Mouse (Mus musculus) limb, embryonic 14.5 days (tissue): ENCODE data around the gene Cyp11a1. TPM values are rescaled to one million over a fixed set of nuclear protein-coding genes. Genes with fewer than 3 reads are reported as not detected.

Experiments used
- ATAC-seq: fragments of 200-750 bp; cut with Nextera tagmentation; 2 replicates; pipeline ENCODE4 v1.8.0; 2017; ENCODE audit warnings: low read depth, moderate number of reproducible peaks, moderate TSS enrichment; ENCODE audit not compliant: low FRiP score
- DNase-seq: peaks from one replicate; pipeline ENCODE4 v3.0.0-alpha.2; 2015; ENCODE audit warnings: low spot score
- H3K27ac ChIP-seq: fragments of 300-500 bp; sonication (generic); replicated peaks from 2 replicates; pipeline ENCODE4 v1.5.1; 2014; ENCODE audit warnings: low read depth, mild to moderate bottlenecking, low read length, moderate library complexity, mixed read lengths
- H3K27me3 ChIP-seq: fragments of 300-500 bp; sonication (generic); 2 replicates; pipeline ENCODE4 v1.6.1; 2014; ENCODE audit warnings: low read length, mixed read lengths; ENCODE audit not compliant: control insufficient read depth, insufficient read depth
- H3K36me3 ChIP-seq: fragments of 300-500 bp; sonication (generic); 2 replicates; pipeline ENCODE4 v1.6.1; 2014; ENCODE audit warnings: mild to moderate bottlenecking, low read length, moderate library complexity, mixed read lengths; ENCODE audit not compliant: control insufficient read depth, insufficient read depth
- H3K4me1 ChIP-seq: fragments of 300-500 bp; sonication (generic); 2 replicates; pipeline ENCODE4 v1.6.1; 2014; ENCODE audit warnings: antibody characterized with exemption, low read length, mixed read lengths; ENCODE audit not compliant: control insufficient read depth, insufficient read depth
- H3K4me2 ChIP-seq: fragments of 300-500 bp; sonication (generic); replicated peaks from 2 replicates; pipeline ENCODE4 v1.6.1; 2014; ENCODE audit warnings: low read depth, mild to moderate bottlenecking, low read length, moderate library complexity; ENCODE audit not compliant: severe bottlenecking
- H3K4me3 ChIP-seq: fragments of 300-500 bp; sonication (generic); replicated peaks from 2 replicates; pipeline ENCODE4 v1.5.1; 2014; ENCODE audit warnings: low read length
- H3K9ac ChIP-seq: fragments of 300-500 bp; sonication (generic); 2 replicates; pipeline ENCODE4 v1.6.1; 2014; ENCODE audit warnings: mild to moderate bottlenecking, low read depth, low read length, moderate library complexity; ENCODE audit not compliant: severe bottlenecking
- H3K9me3 ChIP-seq: fragments of 300-500 bp; sonication (generic); 2 replicates; pipeline ENCODE4 v1.6.1; 2016; ENCODE audit warnings: low read length; ENCODE audit not compliant: control insufficient read depth
- POLR2A ChIP-seq: fragments of 200-500 bp; IDR thresholded peaks from 2 replicates; pipeline ENCODE4 v1.8.0; 2012; ENCODE audit warnings: inconsistent platforms, mild to moderate bottlenecking, moderate library complexity, borderline replicate concordance; ENCODE audit not compliant: insufficient read depth, insufficient read length; ENCODE audit errors: extremely low read depth
- WGBS: fragments of 180-500 bp; shearing (Covaris S2); extraction: QIAGEN DNeasy Blood & Tissue Kit; methylation state at CpG from one replicate; pipeline ENCODE4 v1.1.7; 2014; 5-methylcytosine and 5-hydroxymethylcytosine counted together
- polyA plus RNA-seq, 2 experiments: library from polyadenylated mRNA; depleted of rRNA in 1 of 2; stranded (reverse) in 1 of 2; unstranded in 1 of 2; fragments of >200 nt; fragmentation: Nextera tagmentation in 1 of 2; extraction: Ambion mirVana in 1 of 2; gene quantifications; 2 replicates each; pipeline versions ENCODE4 v1.2.1 to v1.2.3; 2012 to 2014

Cyp11a1 gene
- polyA plus RNA-seq, 2 experiments = 3.3 to 5.7 TPM

DNA sequence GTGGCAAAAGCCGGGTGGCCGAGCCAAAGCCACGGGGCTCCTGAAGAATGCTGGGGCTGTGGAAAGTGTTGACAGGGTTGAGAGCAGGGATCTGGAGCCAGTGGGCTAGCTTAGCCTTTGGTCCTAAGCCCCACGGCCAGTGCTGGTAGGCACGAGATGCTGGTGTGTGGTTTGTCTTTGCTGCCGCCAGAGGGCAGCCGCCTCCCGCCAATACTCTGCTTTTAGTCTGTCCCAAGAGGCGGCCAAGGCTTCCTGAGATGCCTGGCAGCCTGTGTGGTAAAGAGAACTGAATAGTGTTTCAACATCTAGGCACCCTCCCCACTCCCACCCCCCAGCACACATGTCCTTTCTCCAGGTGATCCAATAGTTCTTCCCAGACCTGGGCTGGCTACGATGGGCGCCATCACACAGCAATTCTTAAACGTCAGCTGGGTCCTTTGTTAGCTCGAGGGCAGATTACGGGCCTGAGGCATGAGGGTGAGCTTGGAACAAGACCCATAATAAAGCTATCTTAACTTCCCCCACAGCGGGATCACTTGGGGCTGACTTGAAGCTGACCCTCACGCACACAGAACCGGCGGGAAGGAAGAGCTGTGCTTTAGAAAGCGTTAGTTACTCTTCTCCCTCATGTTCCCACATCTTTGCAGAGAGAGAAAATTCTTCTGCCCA is 32.4 kb downstream of the Cyp11a1 start:
- Histone ChIP-seq H3K9ac (no peak overlapping the region), H3K4me2 (no peak overlapping the region), H3K4me1 (peaks cover 23% of the 10 kb centered on the region), H3K27ac (no peak overlapping the region), H3K27me3 (0 out of 2 replicates have a peak, but pooled peaks cover 11% of the 10 kb centered on the region), H3K36me3 (no peaks in the 10 kb centered on the region), H3K4me3 (no peak overlapping the region), H3K9me3 (no peaks in the 10 kb centered on the region)
- 25% methylated on average over 19 of the region's 19 CpGs for WGBS
- ATAC-seq (peak; percentile 46), DNase-seq (peak; percentile 83)
- TF ChIP-seq POLR2A = no peak

DNA sequence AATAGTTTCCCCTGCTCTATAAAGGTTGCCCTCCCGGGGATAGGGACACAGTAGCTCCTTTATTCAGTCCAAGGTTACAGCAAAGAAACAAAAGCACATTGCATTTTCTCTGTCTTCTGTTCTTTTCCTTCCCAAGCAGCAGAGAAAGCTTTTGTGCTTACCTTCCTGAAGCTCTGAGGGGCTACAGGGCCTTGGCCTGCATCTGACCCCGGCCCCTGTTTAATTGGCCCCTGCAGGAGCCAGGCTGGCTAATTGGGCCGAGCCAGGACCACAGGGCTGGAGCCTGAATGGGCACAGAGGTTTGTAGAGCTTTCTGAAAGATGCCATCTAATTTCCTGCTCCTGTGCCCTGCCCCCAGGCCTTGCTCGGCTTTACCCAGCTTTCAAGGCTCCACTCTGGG is 34.8 kb downstream of the Cyp11a1 start:
- WGBS = 31% methylated on average over 4 of the region's 4 CpGs
- H3K4me2 ChIP-seq = no peak overlapping the region
- H3K4me3 ChIP-seq = no peak overlapping the region
- no peak for ATAC-seq
- no peak overlapping the region; the same call in 1 of the 2 replicates for H3K9ac ChIP-seq
- H3K27ac ChIP-seq = peak overlapping the region; percentile 44
- H3K27me3 ChIP-seq = 0 out of 2 replicates have a peak, but pooled peaks cover 11% of the 10 kb centered on the region
- no peaks in the 10 kb centered on the region for H3K9me3 ChIP-seq
- H3K4me1 ChIP-seq = peaks cover 33% of the 10 kb centered on the region
- TF ChIP-seq POLR2A = no peak
- no peak for DNase-seq
- H3K36me3 ChIP-seq = no peaks in the 10 kb centered on the region

DNA sequence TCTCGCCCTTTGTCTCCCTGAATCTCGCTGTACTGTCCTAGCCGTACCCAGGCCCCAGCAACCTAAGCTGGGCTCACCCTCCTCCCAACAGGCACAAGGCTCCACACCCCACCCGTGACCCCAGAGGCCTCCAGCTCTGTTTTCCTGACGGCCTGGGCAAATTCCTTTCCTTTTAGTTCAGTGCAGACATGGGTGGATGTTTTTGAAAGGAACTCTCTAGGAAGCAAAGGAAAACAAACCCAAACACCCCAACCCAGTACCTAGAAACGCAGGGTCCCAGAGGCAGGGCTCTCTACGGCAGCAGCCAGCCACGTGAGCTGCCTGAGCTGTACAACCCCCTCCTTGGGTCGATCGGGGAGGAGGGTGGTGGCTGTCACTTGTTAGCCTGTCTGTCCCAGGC is 36.2 kb downstream of the Cyp11a1 start:
- ATAC-seq (0 out of 2 replicates have a peak, but pooled peaks have one; percentile 10), DNase-seq (no peak)
- peaks cover 33% of the 10 kb centered on the region for H3K4me1 ChIP-seq
- no peak overlapping the region for H3K4me2 ChIP-seq
- H3K27me3 ChIP-seq = 0 out of 2 replicates have a peak, but pooled peaks cover 6% of the 10 kb centered on the region
- H3K27ac ChIP-seq = no peak overlapping the region
- H3K36me3 ChIP-seq = no peaks in the 10 kb centered on the region
- no peaks in the 10 kb centered on the region for H3K9me3 ChIP-seq
- WGBS = 36% methylated on average over 10 of the region's 10 CpGs
- H3K4me3 ChIP-seq = no peak overlapping the region
- no peak overlapping the region for H3K9ac ChIP-seq
- TF ChIP-seq POLR2A = no peak

DNA sequence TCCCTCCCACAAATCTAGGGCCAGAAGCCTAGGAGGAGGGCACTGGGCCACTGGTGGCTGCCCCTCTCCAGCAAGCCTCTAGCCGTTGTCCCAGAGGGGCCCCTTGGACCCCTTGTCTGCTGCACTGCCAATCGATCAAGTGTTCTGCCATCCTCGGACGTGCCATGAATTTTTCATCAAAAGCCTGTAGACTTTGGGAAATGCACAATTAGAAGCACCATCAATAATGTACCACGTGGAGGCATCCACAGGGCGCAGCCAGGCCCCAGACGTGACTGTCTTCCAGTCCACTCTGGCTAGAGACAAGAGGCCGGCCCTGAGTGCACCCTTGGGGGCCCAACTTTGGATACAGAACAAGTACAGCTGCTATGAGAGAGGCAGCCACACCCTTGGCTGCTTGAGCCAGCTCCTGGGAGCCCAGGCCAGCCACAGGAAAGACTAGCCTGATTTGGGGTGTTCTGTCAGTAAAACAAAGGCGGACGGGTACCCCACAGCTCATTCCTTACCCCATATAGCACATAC is 37.3 kb downstream of the Cyp11a1 start:
- no peak for DNase-seq
- Histone ChIP-seq H3K27ac (no peak overlapping the region), H3K4me1 (peaks cover 33% of the 10 kb centered on the region)

DNA sequence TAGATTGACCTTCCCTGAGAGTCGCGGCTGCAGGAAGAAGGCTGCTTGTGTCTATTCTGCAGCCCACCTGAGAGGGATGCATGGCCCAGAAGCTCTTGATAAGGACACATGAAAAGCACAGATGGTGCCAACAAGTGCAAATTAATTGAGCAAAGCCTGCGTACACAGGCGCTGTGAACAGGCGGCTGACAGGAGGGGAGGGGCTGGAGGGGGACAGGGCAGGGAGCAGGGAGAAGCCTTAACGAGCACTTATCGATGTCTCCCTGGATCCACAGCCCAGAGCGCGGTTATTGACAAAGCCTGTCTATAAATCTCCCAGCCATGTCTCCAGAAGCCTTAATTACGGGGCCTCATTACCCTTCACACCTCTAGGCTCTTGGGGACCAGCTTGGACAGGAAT is 38.6 kb downstream of the Cyp11a1 start:
- Histone ChIP-seq H3K36me3 (no peaks in the 10 kb centered on the region), H3K27ac (no peak overlapping the region), H3K9ac (no peak overlapping the region), H3K27me3 (no peaks in the 10 kb centered on the region), H3K4me3 (no peak overlapping the region), H3K4me2 (no peak overlapping the region), H3K9me3 (no peaks in the 10 kb centered on the region), H3K4me1 (peaks cover 29% of the 10 kb centered on the region)
- ATAC-seq (no peak), DNase-seq (no peak)
- 17% methylated on average over 10 of the region's 10 CpGs for whole genome bisulfite sequencing
- no peak for TF ChIP-seq POLR2A

More for the DNA sequence above, 37.3 kb downstream of the Cyp11a1 start:
- Histone ChIP-seq H3K9ac (no peak overlapping the region), H3K9me3 (no peaks in the 10 kb centered on the region), H3K27me3 (no peaks in the 10 kb centered on the region), H3K4me3 (no peak overlapping the region), H3K4me2 (no peak overlapping the region), H3K36me3 (no peaks in the 10 kb centered on the region)
- WGBS = 79% methylated on average over 10 of the region's 10 CpGs
- TF ChIP-seq POLR2A = no peak
- ATAC-seq = no peak
